Mouse (Mus musculus) kidney, postnatal 25 days (tissue): ENCODE measurements around the gene Hs3st3a1.

ENCODE experiments used
- DNase-seq, 2 experiments: peaks; one replicate each; pipeline ENCODE4 v3.0.0; 2021; ENCODE audit warnings: mixed read lengths in 2 of 2

Hs3st3a1 gene

GRCm38 (mm10) chr11:64559388-64559787 lies 124.3 kb downstream of the Hs3st3a1 start:
- DNase-seq: no peak

- DNase-seq: no peak
Observed at GRCm38 (mm10) chr11:64560471-64560870, 125.3 kb downstream of the Hs3st3a1 start.

GRCm38 (mm10) chr11:64562771-64563170 lies 127.6 kb downstream of the Hs3st3a1 start:
- no peak for DNase-seq
